Mouse (Mus musculus): Measurements from ENCODE around the gene Atp5d.

The Atp5d gene

GRCm38 (mm10) chr10:80163721-80164120, 25.3 kb downstream of the Atp5d start:
- CTCF ChIA-PET: interaction anchor here (0.6 to 2.4 kb wide), 2 partner anchors 17 to 335 kb away, joined by 5 to 23 read pairs; no protein-coding TSS in a partner anchor

- CTCF ChIA-PET: interaction anchor here (0.6 to 2.4 kb wide), 2 partner anchors 18 to 335 kb away, joined by 5 to 23 read pairs; no protein-coding TSS in a partner anchor
Observed at GRCm38 (mm10) chr10:80164161-80164997, 25.9 kb downstream of the Atp5d start.

DNA sequence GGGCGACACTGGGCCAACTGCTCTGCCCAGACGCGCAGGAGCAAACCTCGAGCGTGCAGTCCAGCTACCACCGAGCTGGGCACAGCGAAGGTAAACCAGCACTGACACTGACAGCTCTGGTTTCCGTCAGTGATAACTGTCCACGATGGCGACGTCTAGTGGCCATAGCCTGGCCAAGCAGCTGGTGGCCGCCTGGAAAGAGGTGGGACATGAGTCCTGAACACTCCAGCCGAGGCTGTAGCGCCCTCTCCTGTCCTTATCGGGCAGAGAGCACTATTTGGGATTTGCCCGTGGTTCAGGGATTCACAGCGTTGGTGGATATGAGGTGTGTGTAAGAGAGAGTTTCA, 26.5 kb downstream of the Atp5d start:
- CTCF ChIA-PET: interaction anchor here (2.4 kb wide), 1 partner anchor 19 kb away, joined by 23 read pairs; no protein-coding TSS in a partner anchor

DNA sequence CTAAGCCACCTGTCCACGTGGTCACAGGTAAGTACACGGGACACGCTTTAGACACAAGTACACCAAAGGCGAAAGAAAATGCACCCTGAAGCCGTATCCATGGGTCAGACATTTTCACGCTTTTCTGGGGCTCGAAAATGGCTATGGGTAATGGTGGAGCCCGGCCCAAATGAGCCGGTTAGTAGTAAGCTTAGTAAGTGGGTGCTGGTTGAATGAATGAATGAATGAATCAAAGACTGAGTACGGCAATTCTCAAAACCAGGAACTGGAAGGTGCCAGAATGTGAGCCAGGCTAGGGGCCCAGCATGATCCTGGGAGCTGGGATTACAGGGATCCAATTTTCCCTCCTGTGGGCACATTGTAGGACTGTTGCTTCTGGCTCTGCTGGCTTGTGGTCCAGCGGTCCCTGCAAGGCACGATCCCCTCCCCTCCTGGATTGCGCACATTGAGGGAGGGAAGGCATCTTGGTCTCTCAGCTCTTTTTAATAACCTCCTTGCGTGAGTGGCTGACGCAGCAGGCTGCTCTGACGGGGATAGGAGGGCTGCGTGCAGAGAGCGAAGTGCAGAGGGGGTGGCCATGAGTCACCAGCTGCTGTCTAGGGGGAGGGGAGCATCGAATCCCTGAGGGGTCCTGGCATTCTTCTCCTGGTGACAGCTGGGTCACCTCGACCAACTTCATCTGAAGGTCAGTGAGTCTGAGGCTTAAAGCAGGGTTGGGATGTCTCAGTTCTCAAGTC, 27.1 kb downstream of the Atp5d start, which contains the start of gene Cirbp:
Cirbp (plus strand) TSS at position 594 of the 737 bp plus-strand sequence.
- CTCF ChIA-PET: interaction anchor here (0.5 to 2.4 kb wide), 2 partner anchors 19 to 25 kb away, joined by 3 to 23 read pairs; no protein-coding TSS in a partner anchor

- CTCF ChIA-PET: interaction anchor here (0.5 to 1.1 kb wide), 2 partner anchors 8 to 25 kb away, joined by 3 to 5 read pairs; no protein-coding TSS in a partner anchor
Observed at GRCm38 (mm10) chr10:80166136-80166535, 27.7 kb downstream of the Atp5d start.

- CTCF ChIA-PET: interaction anchor here (0.5 to 1.3 kb wide), 4 partner anchors 20 to 178 kb away, joined by 3 to 4 read pairs (median 3); no protein-coding TSS in a partner anchor
Observed at GRCm38 (mm10) chr10:80167460-80168037, 29.1 kb downstream of the Atp5d start.

DNA sequence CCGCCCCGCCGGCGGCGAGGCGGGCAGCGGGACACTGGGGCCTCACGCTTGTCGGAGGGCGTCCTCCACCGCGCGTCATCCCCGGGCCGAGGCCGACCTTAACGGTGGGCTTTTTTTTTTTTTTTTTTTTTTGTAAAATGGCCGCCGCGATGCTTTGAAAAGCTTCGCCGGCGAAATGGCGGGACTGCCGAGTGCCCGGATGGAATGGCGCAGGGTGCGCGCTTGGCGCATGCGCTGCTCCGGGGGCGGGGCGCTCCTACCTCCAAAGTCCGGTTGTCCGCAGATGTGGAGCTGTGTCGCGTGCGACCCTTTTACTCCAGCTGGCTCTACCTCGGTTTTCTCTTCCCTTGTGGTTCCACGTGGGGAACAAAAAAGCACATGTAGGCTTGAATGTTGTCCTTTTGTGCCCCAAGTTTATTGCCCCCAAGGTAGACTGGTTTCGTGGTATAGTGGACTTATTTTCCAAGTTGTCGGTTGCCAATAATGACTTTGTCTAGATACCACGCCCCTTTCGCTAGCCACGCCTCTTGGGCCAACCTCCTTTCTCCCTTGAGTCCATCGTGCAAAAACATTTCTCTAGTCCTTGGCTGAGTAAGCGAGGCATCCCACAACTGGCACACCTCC, 29.7 kb downstream of the Atp5d start:
- CTCF ChIA-PET: interaction anchor here (0.6 to 1.3 kb wide), 5 partner anchors 20 to 479 kb away, joined by 4 to 6 read pairs (median 4); no protein-coding TSS in a partner anchor

DNA sequence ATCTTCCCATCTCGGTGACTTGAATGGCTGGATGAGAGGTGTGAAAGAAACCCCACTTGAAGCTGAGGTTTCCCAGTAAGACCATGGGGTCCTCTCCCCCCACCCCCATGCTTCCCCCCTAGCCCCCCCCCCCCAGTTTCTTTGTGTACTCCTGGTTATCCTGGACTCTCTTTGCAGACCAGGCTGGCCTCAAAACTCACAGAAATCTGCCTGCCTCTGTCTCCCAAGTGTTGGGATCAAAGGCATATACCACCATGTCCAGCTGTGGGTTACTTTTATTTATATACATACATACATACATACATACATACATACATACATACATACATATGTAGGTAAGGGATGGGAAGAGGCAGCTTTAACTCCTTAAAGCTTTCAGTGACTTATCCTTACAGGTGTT, 30.6 kb downstream of the Atp5d start:
- CTCF ChIA-PET: interaction anchor here (1.5 kb wide), 1 partner anchor 25 kb away, joined by 11 read pairs; no protein-coding TSS in a partner anchor

DNA sequence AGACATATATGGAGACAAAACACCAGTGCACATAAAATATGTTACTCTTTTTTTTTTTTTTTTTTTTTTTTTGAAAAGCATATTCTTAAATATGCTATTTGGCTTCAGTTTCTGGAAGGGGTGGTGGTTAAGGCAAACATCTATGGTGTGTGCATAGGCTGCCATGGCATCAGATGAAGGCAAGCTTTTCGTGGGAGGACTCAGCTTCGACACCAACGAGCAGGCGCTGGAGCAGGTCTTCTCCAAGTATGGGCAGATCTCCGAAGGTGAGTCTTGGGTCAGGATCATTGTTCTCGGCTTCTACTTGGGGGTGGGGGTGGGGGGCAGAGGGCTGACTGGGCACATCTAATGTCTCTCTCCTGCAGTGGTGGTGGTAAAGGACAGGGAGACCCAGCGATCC, 31.2 kb downstream of the Atp5d start:
- CTCF ChIA-PET: interaction anchor here (0.7 to 1.5 kb wide), 2 partner anchors 26 to 41 kb away, joined by 8 to 11 read pairs; no protein-coding TSS in a partner anchor

DNA sequence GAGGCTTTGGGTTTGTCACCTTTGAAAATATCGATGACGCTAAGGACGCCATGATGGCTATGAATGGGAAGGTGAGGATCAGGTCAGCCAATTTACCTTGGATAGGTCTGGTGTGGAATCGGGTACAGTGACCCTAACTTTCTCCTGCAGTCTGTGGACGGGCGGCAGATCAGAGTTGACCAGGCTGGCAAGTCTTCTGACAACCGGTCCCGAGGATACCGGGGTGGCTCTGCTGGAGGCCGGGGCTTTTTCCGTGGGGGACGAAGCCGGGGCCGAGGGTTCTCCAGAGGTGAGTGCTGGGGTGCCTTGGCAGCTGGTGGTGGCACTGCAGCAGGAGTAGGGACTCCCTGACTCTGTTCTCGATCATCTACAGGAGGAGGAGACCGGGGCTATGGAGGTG, 31.6 kb downstream of the Atp5d start:
- CTCF ChIA-PET: interaction anchor here (0.7 to 1.5 kb wide), 2 partner anchors 26 to 41 kb away, joined by 8 to 11 read pairs; no protein-coding TSS in a partner anchor

- CTCF ChIA-PET: no interaction called here
Observed at GRCm38 (mm10) chr10:80170601-80171021, 32.2 kb downstream of the Atp5d start.

- CTCF ChIA-PET: interaction anchor here (0.9 kb wide), 1 partner anchor 202 kb away, joined by 3 read pairs; no protein-coding TSS in a partner anchor
Observed at GRCm38 (mm10) chr10:80171252-80171651, 32.8 kb downstream of the Atp5d start.

DNA sequence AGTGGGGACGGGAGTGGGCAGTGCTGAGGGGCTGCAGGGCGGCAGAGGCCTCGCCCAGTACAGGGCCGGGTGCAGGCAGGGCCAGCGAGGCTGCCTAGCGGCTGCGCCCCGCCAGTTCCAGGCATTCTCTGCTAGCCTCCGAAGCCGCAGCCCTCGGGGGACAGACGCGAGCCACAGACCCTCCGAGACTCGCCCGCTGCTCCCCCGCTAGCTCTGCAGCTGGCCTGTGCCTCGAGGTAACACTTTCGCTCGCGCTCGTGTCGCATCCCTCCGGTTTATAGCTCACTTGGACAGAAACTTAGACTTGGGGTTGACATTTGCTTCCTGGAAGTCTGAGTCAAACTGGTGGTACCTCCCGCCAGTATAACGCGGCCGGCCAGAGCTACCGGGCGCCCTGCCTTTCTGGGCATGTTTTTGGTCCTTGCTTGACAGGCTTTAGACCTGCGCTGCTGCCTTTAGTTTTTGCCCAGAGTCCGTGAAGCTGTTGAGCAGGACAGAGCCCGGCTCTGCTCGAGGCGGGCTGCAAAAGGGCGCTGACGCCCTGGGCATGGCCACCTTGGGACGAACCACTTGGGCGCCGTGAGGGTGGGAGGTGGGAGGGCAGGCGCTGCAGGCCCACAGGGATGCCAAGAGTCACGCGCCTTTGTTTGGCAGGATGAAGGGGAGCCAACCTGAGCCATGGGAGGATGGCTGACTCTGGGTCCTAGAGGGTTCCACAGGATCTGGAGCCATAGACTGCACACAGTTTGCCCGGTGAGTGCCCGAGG, 33.5 kb downstream of the Atp5d start:
- CTCF ChIA-PET: interaction anchor here (0.6 to 0.9 kb wide), 2 partner anchors 187 to 202 kb away, joined by 3 to 7 read pairs; no protein-coding TSS in a partner anchor

DNA sequence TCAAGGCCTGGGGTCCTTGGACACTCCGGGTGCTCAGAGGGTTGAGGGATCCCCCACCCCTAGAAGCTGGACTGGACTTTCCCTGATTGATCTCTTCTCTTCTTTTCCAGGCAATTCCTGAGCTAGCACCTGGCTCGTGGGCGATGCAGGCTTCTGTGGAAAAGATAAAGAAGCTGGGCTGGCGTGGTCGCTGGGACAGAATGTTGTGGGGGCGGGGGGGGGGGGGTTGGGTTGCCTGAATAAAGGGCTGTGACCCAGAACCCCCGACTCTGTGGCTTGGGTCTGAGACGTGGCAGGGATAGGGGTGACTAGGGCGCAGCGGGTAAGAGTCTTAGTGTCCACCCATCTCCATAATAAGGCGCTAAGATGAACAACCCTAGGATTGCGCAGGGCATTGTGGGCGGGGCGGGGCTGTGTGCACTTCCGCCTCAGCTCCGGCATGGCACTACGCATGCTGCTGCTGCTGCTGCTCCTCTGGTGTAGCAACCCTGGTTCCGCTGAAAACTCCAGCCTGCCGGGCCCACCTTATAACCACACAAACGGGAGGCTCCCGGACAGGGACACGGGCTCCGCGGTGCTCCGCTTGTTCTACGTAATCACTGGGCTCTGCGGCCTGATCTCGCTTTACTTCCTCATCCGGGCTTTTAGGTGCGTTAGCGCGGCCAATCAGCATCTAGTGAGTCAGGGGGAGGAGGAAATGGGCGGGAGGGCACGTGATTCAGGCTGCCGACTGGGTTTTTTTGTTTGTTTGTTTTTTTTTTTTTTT, 34.3 kb downstream of the Atp5d start, which contains the start of gene 1600002K03Rik:
1600002K03Rik (plus strand) TSS at position 418 of the 766 bp plus-strand sequence.
- CTCF ChIA-PET: interaction anchor here (0.5 to 0.7 kb wide), 3 partner anchors 88 to 188 kb away, joined by 4 to 7 read pairs (median 6); partner anchors contain the start of genes Dazap1 and Gamt

- CTCF ChIA-PET: no interaction called here
Observed at GRCm38 (mm10) chr10:80173358-80173757, 34.9 kb downstream of the Atp5d start.

DNA sequence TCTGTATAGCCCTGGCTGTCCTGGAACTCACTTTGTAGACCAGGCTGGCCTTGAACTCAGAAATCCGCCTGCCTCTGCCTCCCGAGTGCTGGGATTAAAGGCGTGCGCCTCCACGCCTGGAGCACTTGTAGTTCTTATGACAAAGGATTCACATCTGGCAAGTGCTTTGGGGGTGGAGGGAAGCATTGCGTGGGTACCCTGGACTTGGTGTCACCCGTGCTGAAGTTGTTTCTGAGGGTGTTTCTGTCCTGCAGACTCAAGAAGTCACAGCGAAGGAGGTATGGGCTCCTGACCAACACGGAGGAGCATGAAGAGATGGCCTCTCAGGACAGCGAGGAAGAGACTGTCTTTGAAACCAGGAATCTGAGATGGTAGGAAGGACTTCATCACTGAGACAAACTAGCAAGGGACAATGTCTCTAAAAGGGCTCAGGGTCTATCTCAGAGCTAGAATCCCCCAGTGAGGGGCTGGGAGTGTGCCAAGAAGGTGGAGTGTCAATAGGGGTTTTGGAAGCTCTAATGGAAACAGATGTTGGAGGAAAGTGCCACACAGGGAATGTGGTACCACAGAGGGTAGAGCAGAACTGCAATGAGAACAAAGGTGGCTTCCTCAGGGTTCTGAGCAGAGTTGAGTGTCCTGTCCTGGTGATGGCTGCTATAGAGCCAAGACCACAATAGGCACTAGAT, 35.7 kb downstream of the Atp5d start:
- CTCF ChIA-PET: interaction anchor here (0.6 to 0.8 kb wide), 2 partner anchors 25 to 301 kb away, joined by 3 to 8 read pairs; no protein-coding TSS in a partner anchor

DNA sequence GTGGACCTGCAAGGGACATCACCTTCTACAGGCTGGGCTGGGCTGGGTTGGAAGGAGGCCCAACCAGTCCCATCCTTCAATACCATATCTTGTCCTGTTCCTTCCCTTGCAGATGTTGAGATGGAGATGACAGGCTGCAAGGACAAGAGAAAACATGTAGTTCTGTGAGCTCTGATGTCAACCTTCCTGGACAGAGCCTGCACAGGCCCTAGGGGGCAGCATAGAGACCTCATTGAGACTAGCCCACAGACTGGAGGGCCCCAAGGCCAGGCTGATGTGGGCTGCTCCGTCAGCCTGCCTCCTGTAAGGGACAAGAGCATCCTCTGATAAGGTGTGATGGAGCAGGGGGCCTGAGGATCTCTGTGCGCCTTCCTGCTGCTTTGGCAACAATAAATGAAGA, 36.3 kb downstream of the Atp5d start:
- CTCF ChIA-PET: interaction anchor here (0.6 to 1.5 kb wide), 3 partner anchors 26 to 300 kb away, joined by 3 to 16 read pairs (median 8); no protein-coding TSS in a partner anchor
